ENCODE assay signal across 16 mouse cellular contexts in the genomic region with DNA sequence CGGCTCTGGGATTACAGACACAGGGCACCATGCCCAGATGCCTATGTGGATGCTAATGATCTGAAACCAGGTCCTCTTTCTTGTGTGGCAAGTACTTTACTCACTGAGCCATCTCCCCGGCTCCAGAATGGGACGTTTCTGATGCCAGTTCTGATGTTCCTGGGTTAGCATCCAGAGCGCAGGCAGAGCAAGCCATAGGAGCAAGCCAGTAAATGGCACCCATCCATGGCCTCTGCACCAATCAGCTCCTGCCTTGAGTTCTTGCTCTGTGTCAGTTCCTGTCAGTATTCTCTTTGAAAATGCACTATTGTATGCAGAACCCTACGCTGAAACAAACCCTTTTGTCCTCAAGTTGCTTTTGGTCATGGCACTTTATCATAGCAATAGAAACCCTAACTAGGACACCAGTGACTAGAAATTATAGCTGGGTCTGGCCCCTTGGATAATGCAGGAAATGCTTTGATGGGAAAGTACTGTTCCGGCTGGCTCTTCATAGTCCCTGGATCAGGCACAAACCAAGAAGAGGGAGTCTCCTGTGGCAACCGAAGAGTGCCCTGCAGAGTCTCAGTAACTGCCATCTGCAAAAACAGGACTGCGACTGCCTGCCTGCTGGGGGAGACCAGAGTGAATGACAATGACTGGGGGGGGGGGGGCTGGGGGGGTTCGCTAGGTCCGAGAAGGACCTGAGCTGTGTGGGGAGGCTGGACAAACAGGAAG. TPM values are rescaled to one million over a fixed set of nuclear protein-coding genes. Genes with fewer than 3 reads are reported as not detected.
A peak's percentile ranks its signal among the peaks of the same experiment; 100 is the strongest.
DNase-seq lines count a peak whose midpoint lies in the region; ATAC-seq and TF ChIP-seq lines count a peak whose summit lies in the region.
"Had no signal": no experiment of that assay in that cellular context is flagged by ENCODE, and none has a peak within 500 bp of the region (broad histone marks: within the 10 kb centered on the region; RNA-seq: fewer than 3 reads in every experiment).

No protein-coding gene starts in this region.

- intact Hi-C loops in heart, postnatal 25 days (cut with DNase I), result no loop called here
- intact Hi-C loops in left cerebral cortex, postnatal 4 days (cut with DNase I), result loop anchor here (5.0 kb wide), 1 partner anchor 156 kb away; no protein-coding TSS in a partner anchor

- no peak overlapping the region for H3K4me3 ChIP-seq in kidney, postnatal 0 days (replicated peaks; ENCODE audit: low read depth, low read length)
- H3K4me3 ChIP-seq in kidney, embryonic 16.5 days (ENCODE audit: low read length), result no peak overlapping the region
- H3K4me3 ChIP-seq in heart, embryonic 13.5 days, result no peak overlapping the region
- H3K4me3 ChIP-seq: forebrain, embryonic 13.5 days; hindbrain, embryonic 12.5 days had no signal

- H3K27me3 ChIP-seq in kidney, postnatal 0 days (ENCODE audit: insufficient read depth, low read length), result no peaks in the 10 kb centered on the region
- H3K27me3 ChIP-seq in kidney, embryonic 16.5 days (ENCODE audit: insufficient read depth, low read length), result no peaks in the 10 kb centered on the region; the same call in 1 of the 2 replicates
- peaks cover 5% of the 10 kb centered on the region; the same call in 1 of the 2 replicates for H3K27me3 ChIP-seq in heart, embryonic 13.5 days (replicated peaks)

- no peaks in the 10 kb centered on the region for H3K9me3 ChIP-seq in kidney, postnatal 0 days (replicated peaks; ENCODE audit: low read length)
- no peaks in the 10 kb centered on the region for H3K9me3 ChIP-seq in kidney, embryonic 16.5 days (ENCODE audit: low read length)
- no peaks in the 10 kb centered on the region for H3K9me3 ChIP-seq in heart, embryonic 13.5 days
- H3K9me3 ChIP-seq: embryonic facial prominence, embryonic 10.5 days; forebrain, embryonic 13.5 days; hindbrain, embryonic 12.5 days had no signal

- no peak overlapping the region for H3K27ac ChIP-seq in kidney, postnatal 0 days
- no peak overlapping the region for H3K27ac ChIP-seq in kidney, embryonic 16.5 days (ENCODE audit: low read length)
- H3K27ac ChIP-seq in heart, embryonic 13.5 days (replicated peaks), result peak overlapping the region; percentile 73
- H3K27ac ChIP-seq: embryonic facial prominence, embryonic 10.5 days; forebrain, embryonic 13.5 days; hindbrain, embryonic 12.5 days had no signal

- no peak for ATAC-seq in kidney, postnatal 0 days (replicated peaks; ENCODE audit: low FRiP score, low read depth)
- ATAC-seq in kidney, embryonic 16.5 days (ENCODE audit: low FRiP score, low TSS enrichment), result no peak
- ATAC-seq in heart, embryonic 13.5 days (ENCODE audit: extremely low read depth, insufficient number of reproducible peaks, low FRiP score, low TSS enrichment), result no peak
- ATAC-seq: forebrain, embryonic 13.5 days; midbrain, embryonic 16.5 days had no signal

- no peak overlapping the region for H3K9ac ChIP-seq in kidney, postnatal 0 days (ENCODE audit: low read depth, low read length)
- no peak overlapping the region for H3K9ac ChIP-seq in kidney, embryonic 16.5 days (replicated peaks; ENCODE audit: low read length)
- H3K9ac ChIP-seq in heart, embryonic 13.5 days, result peak overlapping the region; percentile 42; the same call in 1 of the 2 replicates
- H3K9ac ChIP-seq: forebrain, embryonic 13.5 days; hindbrain, embryonic 12.5 days had no signal

- peaks cover 18% of the 10 kb centered on the region for H3K4me1 ChIP-seq in kidney, postnatal 0 days (replicated peaks; ENCODE audit: insufficient read depth, low read length)
- peaks cover 20% of the 10 kb centered on the region; the same call in 1 of the 2 replicates for H3K4me1 ChIP-seq in kidney, embryonic 16.5 days (ENCODE audit: insufficient read depth, low read length)
- H3K4me1 ChIP-seq in heart, embryonic 13.5 days, result peaks cover 58% of the 10 kb centered on the region

- H3K36me3 ChIP-seq in kidney, postnatal 0 days (ENCODE audit: insufficient read depth, low read length), result no peaks in the 10 kb centered on the region
- H3K36me3 ChIP-seq in kidney, embryonic 16.5 days (ENCODE audit: insufficient read depth, low read length), result no peaks in the 10 kb centered on the region
- no peaks in the 10 kb centered on the region for H3K36me3 ChIP-seq in heart, embryonic 13.5 days
- H3K36me3 ChIP-seq: embryonic facial prominence, embryonic 10.5 days; hindbrain, embryonic 12.5 days had no signal

- WGBS in kidney, postnatal 0 days, result 55% methylated on average over 10 of the region's 10 CpGs
- WGBS in kidney, embryonic 16.5 days, result 58% methylated on average over 10 of the region's 10 CpGs
- WGBS in heart, embryonic 13.5 days, result 45% methylated on average over 10 of the region's 10 CpGs

- DNase-seq in heart, adult 11 months, result peak; percentile 93
- no peak for DNase-seq in heart, postnatal 25 days (ENCODE audit: low spot score)
- DNase-seq in kidney, postnatal 0 days (ENCODE audit: low spot score), result peak; percentile 31
- DNase-seq in NIH3T3 (ENCODE audit: low read depth), result peak; percentile 20
- DNase-seq in thymus, postnatal 0 days (ENCODE audit: low spot score), result no peak
- DNase-seq in left cerebral cortex, postnatal 4 days, result no peak
- DNase-seq: adrenal gland, postnatal 25 days; thymus, postnatal 25 days had no signal

- no peak for TF ChIP-seq CTCF in kidney, postnatal 0 days (IDR thresholded peaks at IDR 0.05; ENCODE audit: low read depth)

- no peak overlapping the region for H3K4me2 ChIP-seq in kidney, postnatal 0 days (ENCODE audit: low read length)
- no peak overlapping the region for H3K4me2 ChIP-seq in kidney, embryonic 16.5 days (replicated peaks; ENCODE audit: low read depth, low read length)
- H3K4me2 ChIP-seq in heart, embryonic 13.5 days, result peak overlapping the region; percentile 39

RNA-seq across cellular contexts. Expression of a gene that starts 6.4 kb away (rescaled TPM):
- total RNA-seq in heart, postnatal 25 days (2021), result under 1 TPM in 1 of 2 experiments, not detected in 1; 0.06 TPM
- 0.11 and 0.15 TPM in 2 replicates for polyA plus RNA-seq in kidney, postnatal 0 days (2015; fragmentation: Nextera tagmentation; extraction: Ambion mirVana)
- 0.36 and 0.72 TPM in 2 replicates for polyA plus RNA-seq in kidney, embryonic 16.5 days (2015; fragmentation: Nextera tagmentation; extraction: Ambion mirVana)
- polyA plus RNA-seq in heart, embryonic 13.5 days (2015; fragmentation: Nextera tagmentation; extraction: Ambion mirVana), result 0.15 and 0.37 TPM in 2 replicates
- 0.42 and 0.58 TPM in 2 replicates for polyA plus RNA-seq in thymus, postnatal 0 days (2015; fragmentation: Nextera tagmentation; extraction: Ambion mirVana)
- total RNA-seq in left cerebral cortex, postnatal 4 days (2021), result under 1 TPM; 0.08 to 0.12 TPM
- total RNA-seq: adrenal gland, postnatal 25 days; megakaryocyte, adult 5-6 weeks had no signal
- polyA plus RNA-seq: spleen, adult 2 months had no signal

RNA-seq across cellular contexts. Expression of a gene that starts 57.0 kb away (rescaled TPM):
- total RNA-seq in heart, postnatal 25 days (2021), result 10 to 100 TPM; 14.0 to 16.7 TPM
- 7.6 and 8.0 TPM in 2 replicates for polyA plus RNA-seq in kidney, postnatal 0 days (2015; fragmentation: Nextera tagmentation; extraction: Ambion mirVana)
- polyA plus RNA-seq in kidney, embryonic 16.5 days (2015; fragmentation: Nextera tagmentation; extraction: Ambion mirVana), result 8.6 and 10.4 TPM in 2 replicates
- 4.0 and 5.0 TPM in 2 replicates for polyA plus RNA-seq in heart, embryonic 13.5 days (2015; fragmentation: Nextera tagmentation; extraction: Ambion mirVana)
- polyA plus RNA-seq in thymus, postnatal 0 days (2015; fragmentation: Nextera tagmentation; extraction: Ambion mirVana), result 22.2 and 25.1 TPM in 2 replicates
- total RNA-seq in left cerebral cortex, postnatal 4 days (2021), result 1 to 10 TPM; 6.7 to 6.9 TPM

Comparison
In these comparisons a context has a peak if more than half of its experiments do, and no peak if none do; other contexts are left out.
1. DNase-seq: peak in heart, adult 11 months (single experiment), kidney, postnatal 0 days (single experiment) and NIH3T3 (single experiment); none in heart, postnatal 25 days (single experiment), thymus, postnatal 0 days (single experiment) and left cerebral cortex, postnatal 4 days (single experiment).